Mouse (Mus musculus) frontal cortex, adult 2 months (tissue): ENCODE data around the gene Ncam1. TPM values are rescaled to one million over a fixed set of nuclear protein-coding genes. Genes with fewer than 3 reads are reported as not detected.
A peak's percentile ranks its signal among the peaks of the same experiment; 100 is the strongest.

Source experiments
- DNase-seq, 2 experiments: peaks; one replicate each; pipeline ENCODE4 v3.0.0; 2022; ENCODE audit warnings: low spot score in 1 of 2; ENCODE audit errors: extremely low spot score in 1 of 2
- polyA plus RNA-seq: library from polyadenylated mRNA; depleted of rRNA; stranded (reverse); fragments of >200 nt; gene quantifications from 2 replicates; pipeline ENCODE4 v1.2.3, GENCODE M21; 2012

Ncam1 gene
- polyA plus RNA-seq, 1 experiment = 148 TPM

GRCm38 (mm10) chr9:49681848-49682469 is 116.8 kb downstream of the Ncam1 start:
- DNase-seq = no peak

- DNase-seq = no peak
Observed at GRCm38 (mm10) chr9:49679270-49679669, 119.5 kb downstream of the Ncam1 start.

- no peak for DNase-seq
Observed at GRCm38 (mm10) chr9:49675696-49676465, 122.8 kb downstream of the Ncam1 start.

GRCm38 (mm10) chr9:49672646-49673199 is 126.0 kb downstream of the Ncam1 start:
- no peak for DNase-seq

GRCm38 (mm10) chr9:49667066-49667465 is 131.7 kb downstream of the Ncam1 start:
- no peak for DNase-seq

GRCm38 (mm10) chr9:49665361-49665760 is 133.4 kb downstream of the Ncam1 start:
- no peak for DNase-seq

- peak in 1 of 2 experiments; percentile 28 for DNase-seq
Observed at GRCm38 (mm10) chr9:49663927-49664320, 134.8 kb downstream of the Ncam1 start.

GRCm38 (mm10) chr9:49662958-49663926 is 135.5 kb downstream of the Ncam1 start:
- no peak for DNase-seq

- no peak for DNase-seq
Observed at GRCm38 (mm10) chr9:49661480-49661879, 137.2 kb downstream of the Ncam1 start.

- DNase-seq = peak; percentile 31 to 62
Observed at GRCm38 (mm10) chr9:49658381-49658856, 140.3 kb downstream of the Ncam1 start.

GRCm38 (mm10) chr9:49654470-49654869 is 144.3 kb downstream of the Ncam1 start:
- DNase-seq = no peak

- DNase-seq = peak in 1 of 2 experiments; percentile 35
Observed at GRCm38 (mm10) chr9:49653478-49654245, 145.1 kb downstream of the Ncam1 start.

GRCm38 (mm10) chr9:49644296-49644695 is 154.4 kb downstream of the Ncam1 start:
- DNase-seq = no peak

- no peak for DNase-seq
Observed at GRCm38 (mm10) chr9:49640764-49641163, 158.0 kb downstream of the Ncam1 start.

GRCm38 (mm10) chr9:49640142-49640541 is 158.6 kb downstream of the Ncam1 start:
- DNase-seq = no peak

- no peak for DNase-seq
Observed at GRCm38 (mm10) chr9:49637955-49638354, 160.8 kb downstream of the Ncam1 start.

- no peak for DNase-seq
Observed at GRCm38 (mm10) chr9:49635668-49636326, 162.9 kb downstream of the Ncam1 start.

GRCm38 (mm10) chr9:49632591-49632990 is 166.1 kb downstream of the Ncam1 start:
- DNase-seq = no peak

- no peak for DNase-seq
Observed at GRCm38 (mm10) chr9:49630336-49630735, 168.4 kb downstream of the Ncam1 start.
